Mouse (Mus musculus): ENCODE data around the gene Clhc1.

DNA sequence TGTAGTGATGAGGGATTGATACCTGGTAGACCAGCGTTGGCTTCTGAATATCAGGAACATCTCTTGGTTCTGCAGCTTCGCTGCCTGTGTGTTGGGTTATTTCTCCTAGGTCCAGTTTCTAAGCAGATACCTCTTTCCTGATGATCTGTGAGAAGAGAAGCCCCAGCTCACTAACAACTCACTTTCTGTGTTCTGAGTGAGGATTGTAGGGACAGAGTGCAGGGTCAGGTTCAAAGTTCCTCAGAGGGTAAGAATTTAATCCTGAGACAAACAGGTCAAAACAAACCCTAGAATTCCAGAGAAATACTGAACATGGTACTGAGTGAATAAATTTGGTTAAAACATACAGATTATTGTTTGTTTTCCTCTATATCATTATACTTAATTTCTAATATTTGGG is 15.7 kb downstream of the Clhc1 start:
- TF ChIP-seq CHD2 (IDR thresholded peaks at IDR 0.05; ENCODE audit: low read depth, low read length) (no peak), ZNF384 (IDR thresholded peaks at IDR 0.05; ENCODE audit: low read depth, low read length) (no peak), ZC3H11A (IDR thresholded peaks at IDR 0.05; ENCODE audit: borderline replicate concordance, low read depth, low read length) (no peak), HCFC1 (IDR thresholded peaks at IDR 0.05; ENCODE audit: borderline replicate concordance, insufficient read depth, low read length) (no peak), MAFK (IDR thresholded peaks at IDR 0.05; ENCODE audit: insufficient read depth, low read depth, low read length) (no peak)

Measured in ES-E14 (cell line).